Mouse (Mus musculus): ENCODE results near the gene Gm8947.
"Not testable (repeated sequence)": the region's sequence is repeated elsewhere in the genome, so short reads cannot be mapped to it uniquely, and the experiment has no call there.

The Gm8947 gene

GRCm38 (mm10) chr1:151177937-151178271 lies 14.3 kb upstream of the Gm8947 start:
- H3K9me3 ChIP-seq (ENCODE audit: low read length): no peaks in the 10 kb centered on the region
- TF ChIP-seq POU5F1 (IDR thresholded peaks at IDR 0.05; ENCODE audit: borderline replicate concordance, low read length) (no peak), CTCF (conservative IDR thresholded peaks at IDR 0.05; ENCODE audit: low read length) (no peak)

GRCm38 (mm10) chr1:151178505-151179083 lies 13.6 kb upstream of the Gm8947 start:
- H3K4me1 ChIP-seq (replicated peaks; ENCODE audit: low read depth, low read length): peaks cover 27% of the 10 kb centered on the region
- H3K4me3 ChIP-seq (replicated peaks; ENCODE audit: low read length): no peak overlapping the region
- no peaks in the 10 kb centered on the region for H3K9me3 ChIP-seq (ENCODE audit: low read length)
- H3K36me3 ChIP-seq (ENCODE audit: insufficient read depth, low read length): no peaks in the 10 kb centered on the region
- 0 out of 2 replicates have a peak, but pooled peaks cover 5% of the 10 kb centered on the region for H3K27me3 ChIP-seq (ENCODE audit: insufficient read depth, low read length)
- TF ChIP-seq NANOG (IDR thresholded peaks at IDR 0.05; ENCODE audit: borderline replicate concordance, low read length) (peak; percentile 80), CTCF (conservative IDR thresholded peaks at IDR 0.05; ENCODE audit: low read length) (no peak)

More at GRCm38 (mm10) chr1:151177937-151178271, 14.3 kb upstream of the Gm8947 start:
- H3K4me1 ChIP-seq (replicated peaks; ENCODE audit: low read depth, low read length): peaks cover 27% of the 10 kb centered on the region
- H3K27me3 ChIP-seq (ENCODE audit: insufficient read depth, low read length): 0 out of 2 replicates have a peak, but pooled peaks cover 5% of the 10 kb centered on the region
- H3K4me3 ChIP-seq (replicated peaks; ENCODE audit: low read length): peak overlapping the region; percentile 73
- no peaks in the 10 kb centered on the region for H3K36me3 ChIP-seq (ENCODE audit: insufficient read depth, low read length)

GRCm38 (mm10) chr1:151180167-151180566 lies 12.0 kb upstream of the Gm8947 start:
- TF ChIP-seq CTCF (conservative IDR thresholded peaks at IDR 0.05; ENCODE audit: low read length) (no peak), POU5F1 (IDR thresholded peaks at IDR 0.05; ENCODE audit: borderline replicate concordance, low read length) (no peak), NANOG (IDR thresholded peaks at IDR 0.05; ENCODE audit: borderline replicate concordance, low read length) (no peak)
- H3K27me3 ChIP-seq (ENCODE audit: insufficient read depth, low read length): 0 out of 2 replicates have a peak, but pooled peaks cover 5% of the 10 kb centered on the region
- peaks cover 27% of the 10 kb centered on the region for H3K4me1 ChIP-seq (replicated peaks; ENCODE audit: low read depth, low read length)
- no peaks in the 10 kb centered on the region for H3K9me3 ChIP-seq (ENCODE audit: low read length)
- H3K36me3 ChIP-seq (ENCODE audit: insufficient read depth, low read length): no peaks in the 10 kb centered on the region
- no peak overlapping the region for H3K4me3 ChIP-seq (replicated peaks; ENCODE audit: low read length)

GRCm38 (mm10) chr1:151182266-151182665 lies 9.9 kb upstream of the Gm8947 start, which contains the start of gene Gm47985:
TSS of gene Gm47985 (plus strand) at chr1:151182537.
- H3K36me3 ChIP-seq (ENCODE audit: insufficient read depth, low read length); H3K27me3 ChIP-seq (ENCODE audit: insufficient read depth, low read length); H3K4me3 ChIP-seq (replicated peaks; ENCODE audit: low read length); H3K9me3 ChIP-seq (ENCODE audit: low read length): not testable (repeated sequence)
- peaks cover 15% of the 10 kb centered on the region for H3K4me1 ChIP-seq (replicated peaks; ENCODE audit: low read depth, low read length)

- not testable (repeated sequence) for H3K36me3 ChIP-seq (ENCODE audit: insufficient read depth, low read length); H3K4me1 ChIP-seq (replicated peaks; ENCODE audit: low read depth, low read length); H3K9me3 ChIP-seq (ENCODE audit: low read length); H3K27me3 ChIP-seq (ENCODE audit: insufficient read depth, low read length); H3K4me3 ChIP-seq (replicated peaks; ENCODE audit: low read length)
These were observed 6.0 kb upstream of the Gm8947 start for GRCm38 (mm10) chr1:151186186-151186585.

- H3K27me3 ChIP-seq (ENCODE audit: insufficient read depth, low read length); H3K36me3 ChIP-seq (ENCODE audit: insufficient read depth, low read length); H3K9me3 ChIP-seq (ENCODE audit: low read length); H3K4me1 ChIP-seq (replicated peaks; ENCODE audit: low read depth, low read length); H3K4me3 ChIP-seq (replicated peaks; ENCODE audit: low read length): not testable (repeated sequence)
These were observed 5.2 kb upstream of the Gm8947 start for GRCm38 (mm10) chr1:151186879-151187424.

- no peaks in the 10 kb centered on the region for H3K4me1 ChIP-seq (replicated peaks; ENCODE audit: low read depth, low read length)
- no peaks in the 10 kb centered on the region for H3K27me3 ChIP-seq (ENCODE audit: insufficient read depth, low read length)
- TF ChIP-seq CTCF (conservative IDR thresholded peaks at IDR 0.05; ENCODE audit: low read length) (no peak), POU5F1 (IDR thresholded peaks at IDR 0.05; ENCODE audit: borderline replicate concordance, low read length) (no peak), NANOG (IDR thresholded peaks at IDR 0.05; ENCODE audit: borderline replicate concordance, low read length) (no peak)
- no peaks in the 10 kb centered on the region for H3K9me3 ChIP-seq (ENCODE audit: low read length)
- H3K4me3 ChIP-seq (replicated peaks; ENCODE audit: low read length): no peak overlapping the region
- H3K36me3 ChIP-seq (ENCODE audit: insufficient read depth, low read length): no peaks in the 10 kb centered on the region
These were observed 3.7 kb upstream of the Gm8947 start for GRCm38 (mm10) chr1:151188469-151188868.

GRCm38 (mm10) chr1:151192739-151193138 lies 563 bp downstream of the Gm8947 start:
- H3K4me3 ChIP-seq (replicated peaks; ENCODE audit: low read length); H3K9me3 ChIP-seq (ENCODE audit: low read length); H3K36me3 ChIP-seq (ENCODE audit: insufficient read depth, low read length); H3K27me3 ChIP-seq (ENCODE audit: insufficient read depth, low read length); H3K4me1 ChIP-seq (replicated peaks; ENCODE audit: low read depth, low read length): not testable (repeated sequence)

- H3K36me3 ChIP-seq (ENCODE audit: insufficient read depth, low read length); H3K4me1 ChIP-seq (replicated peaks; ENCODE audit: low read depth, low read length); H3K27me3 ChIP-seq (ENCODE audit: insufficient read depth, low read length); H3K9me3 ChIP-seq (ENCODE audit: low read length); H3K4me3 ChIP-seq (replicated peaks; ENCODE audit: low read length): not testable (repeated sequence)
These were observed 3.8 kb downstream of the Gm8947 start for GRCm38 (mm10) chr1:151195986-151196385.

- H3K9me3 ChIP-seq (ENCODE audit: low read length); H3K4me1 ChIP-seq (replicated peaks; ENCODE audit: low read depth, low read length); H3K4me3 ChIP-seq (replicated peaks; ENCODE audit: low read length); H3K36me3 ChIP-seq (ENCODE audit: insufficient read depth, low read length); H3K27me3 ChIP-seq (ENCODE audit: insufficient read depth, low read length): not testable (repeated sequence)
These were observed 4.5 kb downstream of the Gm8947 start for GRCm38 (mm10) chr1:151196690-151197089.

- H3K9me3 ChIP-seq (ENCODE audit: low read length); H3K4me1 ChIP-seq (replicated peaks; ENCODE audit: low read depth, low read length); H3K36me3 ChIP-seq (ENCODE audit: insufficient read depth, low read length): not testable (repeated sequence)
These were observed 5.9 kb downstream of the Gm8947 start, which contains the start of gene Gm47995 for GRCm38 (mm10) chr1:151198120-151198519. TSS of gene Gm47995 (plus strand) at chr1:151198448.

GRCm38 (mm10) chr1:151200620-151201019 lies 8.4 kb downstream of the Gm8947 start:
- not testable (repeated sequence) for H3K4me3 ChIP-seq (replicated peaks; ENCODE audit: low read length); H3K27me3 ChIP-seq (ENCODE audit: insufficient read depth, low read length); H3K9me3 ChIP-seq (ENCODE audit: low read length); H3K4me1 ChIP-seq (replicated peaks; ENCODE audit: low read depth, low read length); H3K36me3 ChIP-seq (ENCODE audit: insufficient read depth, low read length)

More at GRCm38 (mm10) chr1:151198120-151198519, 5.9 kb downstream of the Gm8947 start, which contains the start of gene Gm47995:
- H3K27me3 ChIP-seq (ENCODE audit: insufficient read depth, low read length); H3K4me3 ChIP-seq (replicated peaks; ENCODE audit: low read length): not testable (repeated sequence)

GRCm38 (mm10) chr1:151202771-151203170 lies 10.6 kb downstream of the Gm8947 start:
- not testable (repeated sequence) for H3K4me1 ChIP-seq (replicated peaks; ENCODE audit: low read depth, low read length); H3K36me3 ChIP-seq (ENCODE audit: insufficient read depth, low read length); H3K9me3 ChIP-seq (ENCODE audit: low read length); H3K27me3 ChIP-seq (ENCODE audit: insufficient read depth, low read length); H3K4me3 ChIP-seq (replicated peaks; ENCODE audit: low read length)
